Mouse (Mus musculus) hindbrain, embryonic 10.5 days (tissue): ENCODE results near the gene Ttll11. TPM values are rescaled to one million over a fixed set of nuclear protein-coding genes. Genes with fewer than 3 reads are reported as not detected.
A peak's percentile ranks its signal among the peaks of the same experiment; 100 is the strongest.

Experiments used
- DNase-seq: peaks from one replicate; pipeline ENCODE4 v3.0.0-alpha.2; 2017; ENCODE audit warnings: low spot score
- H3K27ac ChIP-seq: fragments of 300-500 bp; sonication (generic); 2 replicates; pipeline ENCODE4 v1.5.1; 2016; ENCODE audit warnings: mild to moderate bottlenecking, moderate library complexity
- H3K27me3 ChIP-seq: fragments of 300-500 bp; sonication (generic); 2 replicates; pipeline ENCODE4 v1.6.1; 2016; ENCODE audit warnings: mild to moderate bottlenecking; ENCODE audit not compliant: poor library complexity, insufficient read depth, severe bottlenecking
- H3K36me3 ChIP-seq: fragments of 300-500 bp; sonication (generic); 2 replicates; pipeline ENCODE4 v1.6.1; 2016; ENCODE audit warnings: mild to moderate bottlenecking, moderate library complexity
- H3K4me1 ChIP-seq: fragments of 300-500 bp; sonication (generic); replicated peaks from 2 replicates; pipeline ENCODE4 v1.6.1; 2016; ENCODE audit warnings: mild to moderate bottlenecking
- H3K4me3 ChIP-seq: fragments of 300-500 bp; sonication (generic); 2 replicates; pipeline ENCODE4 v1.5.1; 2016; ENCODE audit warnings: mild to moderate bottlenecking, moderate library complexity
- H3K9me3 ChIP-seq: fragments of 300-500 bp; sonication (generic); 2 replicates; pipeline ENCODE4 v1.6.1; 2016; ENCODE audit warnings: mild to moderate bottlenecking, moderate library complexity
- WGBS: fragments of 180-500 bp; shearing (Covaris S2); methylation state at CpG from one replicate; pipeline ENCODE4 v1.1.7; 2016; 5-methylcytosine and 5-hydroxymethylcytosine counted together
- polyA plus RNA-seq: library from polyadenylated mRNA; unstranded; fragments of >200 nt; fragmentation: Nextera tagmentation; extraction: Ambion mirVana; gene quantifications from 2 replicates; pipeline ENCODE4 v1.2.1, GENCODE M21; 2016

Gene Ttll11
- polyA plus RNA-seq, 1 experiment from 2014 or later = 1.6 TPM

DNA sequence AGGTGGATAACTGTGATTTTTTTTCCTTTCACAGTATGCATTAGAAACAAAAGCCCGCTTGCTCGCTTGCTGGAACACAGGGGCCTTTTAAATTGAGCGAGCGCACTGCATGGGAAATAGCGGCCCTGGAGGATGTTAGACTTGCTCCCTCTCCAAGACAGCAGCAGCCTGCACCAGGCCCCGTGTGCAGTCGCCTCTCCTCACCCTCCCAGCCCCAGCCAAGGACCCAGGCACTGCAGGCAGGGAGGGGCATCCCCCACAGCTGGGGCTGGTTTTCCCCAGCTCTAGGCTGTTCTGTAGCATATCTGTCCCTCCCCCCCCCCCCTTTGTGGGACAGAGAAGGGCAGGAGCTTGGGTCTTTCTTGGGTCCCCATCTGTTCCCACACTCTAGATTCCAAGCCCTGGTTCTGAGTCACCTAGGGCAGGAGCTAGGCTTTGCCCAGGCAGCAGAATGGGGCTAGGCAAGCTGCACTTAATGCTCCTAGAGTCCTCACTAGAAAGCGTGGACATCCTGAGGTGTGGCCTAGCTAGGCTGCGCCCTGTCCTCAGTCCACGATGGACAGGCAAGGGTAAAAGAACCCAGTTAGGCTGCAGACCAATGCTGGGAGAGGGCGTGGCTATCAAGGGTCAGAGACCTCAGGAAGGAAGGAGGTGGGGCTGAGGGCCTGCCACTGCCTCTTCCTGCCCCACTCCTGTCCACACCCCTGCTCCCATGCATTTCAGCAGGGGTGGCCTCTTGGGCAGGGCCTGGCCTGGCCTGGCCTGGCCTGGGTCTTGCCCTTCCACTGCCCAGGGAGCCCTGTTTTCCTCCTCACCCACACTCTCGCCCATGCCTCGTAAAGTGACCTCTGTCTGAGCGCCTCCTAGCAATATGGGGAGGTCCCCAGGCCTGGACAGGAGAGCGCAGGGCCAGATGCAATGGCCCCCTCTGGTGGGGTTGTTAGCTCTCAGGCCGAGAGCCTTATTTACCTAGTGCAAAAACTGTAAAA lies 250.3 kb downstream of the Ttll11 start:
- no peaks in the 10 kb centered on the region for H3K27me3 ChIP-seq
- peak overlapping the region; percentile 76 for H3K27ac ChIP-seq
- H3K9me3 ChIP-seq = no peaks in the 10 kb centered on the region
- 45% methylated on average over 16 of the region's 16 CpGs for WGBS
- peaks cover 72% of the 10 kb centered on the region for H3K36me3 ChIP-seq
- H3K4me3 ChIP-seq = no peak overlapping the region
- DNase-seq = peak; percentile 55
- peaks cover 24% of the 10 kb centered on the region for H3K4me1 ChIP-seq

DNA sequence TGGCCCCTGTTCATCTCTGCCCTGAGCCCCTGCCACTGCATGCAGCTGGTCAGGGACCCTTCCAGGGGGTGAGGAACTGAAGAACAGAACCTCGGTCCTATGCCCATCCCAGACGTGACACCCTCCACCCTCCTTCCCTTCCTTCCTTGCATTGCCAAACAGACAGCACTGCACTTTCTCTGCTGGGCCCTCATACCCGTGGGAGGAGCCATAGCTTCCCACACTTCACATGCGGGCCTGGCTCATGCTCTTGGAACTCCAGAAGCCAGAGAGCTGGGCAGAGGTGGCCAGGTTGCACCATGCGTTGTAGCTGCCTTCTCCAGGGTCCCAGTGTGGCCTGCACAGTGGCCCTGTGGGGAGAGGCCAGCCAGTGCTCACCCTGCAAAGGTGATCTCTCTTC lies 251.1 kb downstream of the Ttll11 start:
- Histone ChIP-seq H3K4me3 (no peak overlapping the region), H3K27me3 (no peaks in the 10 kb centered on the region), H3K36me3 (peaks cover 79% of the 10 kb centered on the region), H3K27ac (peak overlapping the region; percentile 76), H3K9me3 (no peaks in the 10 kb centered on the region), H3K4me1 (peaks cover 24% of the 10 kb centered on the region)
- no peak for DNase-seq
- WGBS = 49% methylated on average over 5 of the region's 5 CpGs

DNA sequence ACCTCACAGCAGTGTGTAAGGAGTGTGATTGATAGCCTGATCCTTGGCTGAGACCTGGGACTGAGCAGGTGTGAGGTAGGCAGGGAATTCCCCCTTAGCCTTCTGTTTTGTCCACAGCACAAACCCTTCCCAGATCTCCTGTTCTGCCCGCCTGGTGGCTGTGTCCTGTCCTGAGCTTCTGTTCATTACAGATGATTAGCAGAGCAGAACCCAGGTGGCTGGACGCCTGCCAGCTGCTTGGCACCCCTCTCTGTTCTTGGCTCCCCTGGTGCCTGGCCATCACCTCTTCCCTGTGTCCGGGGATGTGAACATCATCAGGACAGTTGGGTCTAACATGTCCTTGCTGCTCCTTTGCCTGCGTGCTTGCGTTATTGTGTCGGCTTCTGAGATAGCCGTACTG lies 256.0 kb downstream of the Ttll11 start:
- WGBS = 89% methylated on average over 7 of the region's 7 CpGs

DNA sequence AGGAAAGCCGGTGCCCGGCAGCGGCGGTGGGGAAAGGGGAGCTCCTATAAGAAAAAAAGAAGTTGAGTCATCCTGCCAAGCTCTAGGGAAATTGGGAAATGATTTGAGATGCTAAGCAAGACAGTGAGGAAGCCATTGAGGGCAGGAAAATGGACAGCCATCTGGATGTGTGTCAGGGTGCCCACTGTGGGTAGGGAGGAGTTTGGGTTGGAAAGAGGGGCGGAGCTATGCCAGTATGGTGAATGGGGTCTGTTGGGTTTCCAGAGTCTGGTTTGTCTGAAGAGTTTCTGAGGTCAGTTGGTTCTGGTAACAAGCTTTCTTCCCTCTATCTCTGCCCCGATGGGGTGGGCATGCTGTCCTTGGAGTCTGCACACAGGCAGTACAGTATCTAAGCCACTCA lies 256.4 kb downstream of the Ttll11 start:
- H3K36me3 ChIP-seq = peaks cover 99% of the 10 kb centered on the region

More for the DNA sequence above, 256.0 kb downstream of the Ttll11 start:
- Histone ChIP-seq H3K4me3 (no peak overlapping the region), H3K9me3 (no peaks in the 10 kb centered on the region), H3K27ac (no peak overlapping the region), H3K27me3 (no peaks in the 10 kb centered on the region), H3K4me1 (peaks cover 10% of the 10 kb centered on the region), H3K36me3 (peaks cover 99% of the 10 kb centered on the region)
- DNase-seq = no peak

DNA sequence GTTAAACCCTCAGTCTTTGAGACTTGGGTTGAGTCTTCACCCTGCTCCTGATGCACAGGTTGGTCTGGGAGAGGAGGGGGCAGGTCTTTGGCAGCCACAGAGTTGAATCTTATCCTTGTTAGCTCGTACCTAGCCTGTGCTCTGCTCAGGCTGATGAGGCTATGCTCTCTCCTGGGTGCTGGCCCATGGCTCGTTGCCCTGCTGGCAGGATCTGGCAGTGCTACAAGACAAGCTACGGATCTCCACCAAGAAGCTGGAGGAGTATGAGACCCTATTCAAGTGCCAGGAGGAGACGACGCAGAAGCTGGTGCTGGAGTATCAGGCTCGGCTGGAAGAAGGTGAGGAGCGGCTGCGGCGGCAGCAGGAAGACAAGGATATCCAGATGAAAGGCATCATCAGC lies 256.9 kb downstream of the Ttll11 start:
- no peaks in the 10 kb centered on the region for H3K27me3 ChIP-seq
- peaks cover 99% of the 10 kb centered on the region for H3K36me3 ChIP-seq
- no peak overlapping the region for H3K4me3 ChIP-seq
- no peak for DNase-seq
- WGBS = 94% methylated on average over 9 of the region's 9 CpGs
- no peaks in the 10 kb centered on the region for H3K9me3 ChIP-seq
- no peak overlapping the region for H3K27ac ChIP-seq
- peaks cover under 1% of the 10 kb centered on the region for H3K4me1 ChIP-seq

More for the DNA sequence above, 256.4 kb downstream of the Ttll11 start:
- Histone ChIP-seq H3K27ac (no peak overlapping the region), H3K9me3 (no peaks in the 10 kb centered on the region), H3K27me3 (no peaks in the 10 kb centered on the region), H3K4me1 (peaks cover 5% of the 10 kb centered on the region), H3K4me3 (no peak overlapping the region)
- WGBS = 94% methylated on average over 6 of the region's 6 CpGs
- no peak for DNase-seq

DNA sequence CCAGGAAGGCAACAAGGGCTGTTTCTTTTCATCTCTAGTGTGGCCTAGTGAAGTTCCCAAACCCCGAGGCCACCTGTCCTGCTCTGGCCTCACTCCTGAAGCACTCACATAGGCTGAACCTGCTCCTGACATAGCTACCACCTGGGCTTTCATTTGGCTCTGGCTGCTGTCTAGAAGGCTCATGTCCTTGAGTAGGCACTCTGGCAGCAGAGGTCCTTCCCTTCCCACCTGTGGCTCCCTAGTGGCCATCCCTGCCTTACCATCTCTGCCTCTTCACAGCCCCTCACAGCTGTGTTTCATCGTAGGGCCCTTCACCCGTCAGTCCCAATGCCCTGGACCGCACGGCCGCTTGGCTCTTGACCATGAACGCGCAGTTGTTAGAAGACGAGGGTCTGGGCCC lies 258.8 kb downstream of the Ttll11 start:
- Histone ChIP-seq H3K27me3 (no peaks in the 10 kb centered on the region), H3K36me3 (peaks cover 99% of the 10 kb centered on the region), H3K9me3 (no peaks in the 10 kb centered on the region), H3K27ac (no peak overlapping the region), H3K4me3 (no peak overlapping the region), H3K4me1 (no peaks in the 10 kb centered on the region)
- DNase-seq = no peak
- WGBS = 95% methylated on average over 9 of the region's 9 CpGs

DNA sequence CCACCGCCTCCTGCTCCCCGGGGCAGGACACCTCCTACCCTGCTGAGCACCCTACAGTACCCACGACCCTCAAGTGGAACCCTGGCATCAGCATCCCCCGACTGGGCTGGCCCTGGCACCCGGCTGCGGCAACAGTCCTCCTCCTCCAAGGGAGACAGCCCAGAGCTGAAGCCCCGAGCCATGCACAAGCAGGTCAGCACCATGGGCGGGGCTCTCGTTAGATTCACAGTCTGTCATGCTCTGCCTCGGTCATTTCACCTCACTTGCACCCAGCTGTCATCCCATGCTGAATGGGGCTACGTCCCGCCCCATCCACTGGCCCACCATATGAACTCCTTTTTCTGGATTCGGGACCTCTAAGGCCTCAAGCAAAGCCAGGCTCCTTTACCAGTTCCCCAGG lies 259.2 kb downstream of the Ttll11 start:
- no peaks in the 10 kb centered on the region for H3K27me3 ChIP-seq
- DNase-seq = no peak
- H3K9me3 ChIP-seq = no peaks in the 10 kb centered on the region
- no peaks in the 10 kb centered on the region for H3K4me1 ChIP-seq
- WGBS = 94% methylated on average over 13 of the region's 13 CpGs
- H3K27ac ChIP-seq = no peak overlapping the region
- H3K4me3 ChIP-seq = no peak overlapping the region
- H3K36me3 ChIP-seq = peaks cover 99% of the 10 kb centered on the region

DNA sequence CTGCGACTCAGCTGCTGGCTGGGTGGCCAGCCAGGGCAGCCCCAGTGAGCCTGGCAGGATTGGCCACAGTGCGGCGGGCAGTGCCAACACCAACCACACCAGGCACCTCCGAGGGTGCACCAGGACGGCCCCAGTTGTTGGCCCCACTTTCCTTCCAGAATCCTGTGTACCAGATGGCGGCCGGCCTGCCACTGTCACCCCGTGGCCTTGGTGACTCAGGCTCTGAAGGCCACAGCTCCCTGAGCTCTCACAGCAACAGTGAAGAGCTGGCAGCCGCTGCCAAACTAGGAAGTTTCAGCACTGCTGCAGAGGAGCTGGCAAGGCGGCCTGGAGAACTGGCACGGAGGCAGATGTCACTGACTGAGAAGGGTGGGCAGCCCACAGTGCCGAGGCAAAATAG lies 259.6 kb downstream of the Ttll11 start:
- no peaks in the 10 kb centered on the region for H3K27me3 ChIP-seq
- WGBS = 96% methylated on average over 12 of the region's 12 CpGs
- H3K36me3 ChIP-seq = peaks cover 99% of the 10 kb centered on the region
- no peak overlapping the region for H3K27ac ChIP-seq
- DNase-seq = no peak
- H3K9me3 ChIP-seq = no peaks in the 10 kb centered on the region
- no peak overlapping the region for H3K4me3 ChIP-seq
- H3K4me1 ChIP-seq = no peaks in the 10 kb centered on the region

DNA sequence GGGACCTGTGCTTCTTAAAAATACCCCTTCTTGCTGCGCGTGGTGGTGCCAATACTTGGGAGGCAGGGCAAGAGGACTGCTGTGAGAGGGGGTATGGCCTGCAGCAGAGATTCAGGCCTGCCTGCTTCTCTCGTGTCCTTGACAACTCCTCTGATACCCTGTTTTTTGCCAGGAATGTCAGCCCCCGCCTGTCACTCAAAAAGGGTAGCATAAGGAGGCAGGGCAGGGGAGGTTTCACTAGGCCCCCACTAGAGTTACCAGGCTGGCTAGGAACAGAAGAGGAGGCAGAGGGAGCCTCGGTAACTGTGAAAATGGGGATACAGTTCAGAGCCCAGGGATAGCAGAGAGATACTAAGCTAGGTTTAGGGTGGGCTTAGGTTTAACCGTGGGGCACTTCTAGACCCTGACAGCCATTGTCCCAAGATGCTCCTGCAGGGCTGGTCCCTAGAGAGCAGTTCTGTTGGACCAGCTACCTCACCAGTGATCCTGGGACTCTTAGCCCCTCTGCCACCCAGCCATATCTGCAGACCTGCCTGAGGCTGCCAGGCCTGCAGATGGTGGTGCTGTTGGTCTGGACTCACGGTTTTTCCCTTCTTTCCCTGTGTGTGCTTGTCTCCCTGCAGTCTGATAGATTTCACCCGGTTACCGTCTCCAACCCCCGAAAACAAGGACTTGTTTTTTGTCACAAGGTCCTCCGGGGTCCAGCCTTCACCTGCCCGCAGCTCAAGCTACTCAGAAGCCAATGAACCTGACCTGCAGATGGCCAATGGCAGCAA lies 260.3 kb downstream of the Ttll11 start:
- 91% methylated on average over 12 of the region's 12 CpGs for WGBS

DNA sequence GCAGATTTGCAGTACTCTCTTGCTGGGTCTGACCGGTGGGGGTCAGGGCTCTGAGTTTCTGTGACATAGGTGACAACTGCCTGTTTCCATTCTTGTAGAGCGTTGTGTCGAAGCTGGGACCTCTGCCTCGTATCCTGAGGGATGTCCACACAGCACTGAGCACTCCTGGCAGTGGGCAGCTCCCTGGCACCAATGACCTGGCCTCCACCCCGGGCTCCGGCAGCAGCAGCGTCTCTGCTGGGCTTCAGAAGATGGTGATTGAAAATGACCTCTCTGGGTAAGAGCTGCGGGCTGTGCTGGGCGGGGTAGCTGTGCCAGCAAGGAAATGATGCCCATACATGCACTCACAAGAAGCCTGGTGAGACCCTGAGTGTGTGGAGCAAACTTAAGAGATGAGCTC lies 261.1 kb downstream of the Ttll11 start:
- no peak for DNase-seq
- Histone ChIP-seq H3K27ac (no peak overlapping the region), H3K36me3 (peaks cover 100% of the 10 kb centered on the region), H3K27me3 (no peaks in the 10 kb centered on the region), H3K4me3 (no peak overlapping the region), H3K9me3 (no peaks in the 10 kb centered on the region), H3K4me1 (no peaks in the 10 kb centered on the region; the same call in 1 of the 2 replicates)
- WGBS = 94% methylated on average over 9 of the region's 9 CpGs

More for the DNA sequence above, 260.3 kb downstream of the Ttll11 start:
- Histone ChIP-seq H3K36me3 (peaks cover 100% of the 10 kb centered on the region), H3K4me1 (no peaks in the 10 kb centered on the region; the same call in 1 of the 2 replicates), H3K4me3 (no peak overlapping the region), H3K27ac (no peak overlapping the region), H3K27me3 (no peaks in the 10 kb centered on the region), H3K9me3 (no peaks in the 10 kb centered on the region)
- no peak for DNase-seq

DNA sequence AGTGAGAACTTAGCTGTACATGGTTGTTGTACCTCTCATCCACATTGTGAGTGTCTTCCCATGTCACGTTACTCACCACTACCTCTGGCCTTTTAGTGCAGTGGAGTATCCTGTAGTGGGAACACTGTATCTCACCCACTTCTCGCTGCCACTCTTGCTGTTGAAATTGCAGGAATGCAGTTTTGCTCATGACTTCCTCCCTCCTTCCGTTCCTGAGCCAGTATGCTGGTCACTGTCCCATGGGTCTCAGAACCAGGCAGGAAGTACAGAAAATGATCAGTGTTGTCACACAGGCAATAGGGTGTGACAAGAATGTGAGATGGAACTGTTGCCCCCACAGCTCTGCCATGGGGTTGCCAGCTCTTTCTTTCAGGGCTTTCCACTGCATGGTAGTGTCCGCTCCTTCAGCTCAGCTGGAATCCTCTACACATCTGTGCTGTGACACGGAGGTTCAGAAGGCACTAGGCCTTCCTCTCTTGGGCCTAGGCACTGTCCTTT lies 261.7 kb downstream of the Ttll11 start:
- H3K36me3 ChIP-seq = peaks cover 100% of the 10 kb centered on the region

DNA sequence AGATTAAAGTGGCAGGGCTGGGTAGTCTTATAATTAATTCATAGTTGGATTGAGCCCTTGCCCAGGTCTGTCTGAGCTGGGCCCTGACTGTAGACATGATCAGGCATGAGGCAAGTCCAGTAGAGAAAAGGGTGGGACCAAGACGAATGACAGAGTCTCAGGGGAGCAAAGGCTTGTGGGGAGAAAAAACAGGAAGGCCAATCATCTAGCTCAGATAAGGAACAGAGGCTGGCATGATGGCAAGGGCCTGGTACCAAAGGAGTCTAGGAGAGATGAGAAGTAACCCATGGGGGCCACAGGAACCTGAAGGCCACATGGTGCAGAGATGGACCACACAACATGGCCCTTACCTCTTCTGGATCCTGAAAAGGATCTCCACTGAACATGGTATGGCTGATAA lies 263.5 kb downstream of the Ttll11 start:
- H3K36me3 ChIP-seq = peaks cover 100% of the 10 kb centered on the region
- H3K27me3 ChIP-seq = no peaks in the 10 kb centered on the region
- DNase-seq = no peak
- H3K4me1 ChIP-seq = no peaks in the 10 kb centered on the region; the same call in 1 of the 2 replicates
- no peak overlapping the region for H3K4me3 ChIP-seq
- H3K9me3 ChIP-seq = no peaks in the 10 kb centered on the region
- H3K27ac ChIP-seq = no peak overlapping the region
- WGBS = 82% methylated on average over 1 of the region's 1 CpGs

More for the DNA sequence above, 261.7 kb downstream of the Ttll11 start:
- Histone ChIP-seq H3K4me3 (no peak overlapping the region), H3K27me3 (no peaks in the 10 kb centered on the region), H3K4me1 (no peaks in the 10 kb centered on the region; the same call in 1 of the 2 replicates), H3K27ac (no peak overlapping the region), H3K9me3 (no peaks in the 10 kb centered on the region)
- 90% methylated on average over 5 of the region's 5 CpGs for WGBS
- no peak for DNase-seq
